Mouse (Mus musculus): ENCODE measurements around the gene Zfp980.
"Not testable (repeated sequence)": the region's sequence is repeated elsewhere in the genome, so short reads cannot be mapped to it uniquely, and the experiment has no call there.

The Zfp980 gene

DNA sequence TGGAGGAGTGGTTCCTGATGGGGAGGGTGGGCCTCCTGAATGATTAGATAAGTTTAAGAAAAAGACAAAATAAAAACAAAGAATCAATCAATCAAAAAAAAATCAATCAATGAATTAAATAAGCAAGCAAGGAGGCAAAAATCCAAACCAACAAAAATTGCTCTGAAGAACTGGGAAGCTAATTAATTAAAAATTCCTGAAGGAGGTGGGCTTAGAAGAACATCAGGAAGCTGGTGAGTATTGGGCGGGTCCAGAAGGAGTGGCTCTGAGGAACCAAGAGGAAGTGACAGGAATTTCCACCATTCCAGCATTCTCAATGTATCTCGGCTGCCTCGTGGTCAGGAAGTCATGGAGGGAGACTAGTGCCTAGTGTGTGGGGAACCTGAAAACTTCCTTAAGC is at the start of gene Zfp980:
TSS of gene Zfp980 (plus strand) at position 301 of the 400 bp plus-strand sequence.
- not testable (repeated sequence) for DNase-seq (ENCODE audit: low read depth in 2 of 2, low spot score in 2 of 2)

DNA sequence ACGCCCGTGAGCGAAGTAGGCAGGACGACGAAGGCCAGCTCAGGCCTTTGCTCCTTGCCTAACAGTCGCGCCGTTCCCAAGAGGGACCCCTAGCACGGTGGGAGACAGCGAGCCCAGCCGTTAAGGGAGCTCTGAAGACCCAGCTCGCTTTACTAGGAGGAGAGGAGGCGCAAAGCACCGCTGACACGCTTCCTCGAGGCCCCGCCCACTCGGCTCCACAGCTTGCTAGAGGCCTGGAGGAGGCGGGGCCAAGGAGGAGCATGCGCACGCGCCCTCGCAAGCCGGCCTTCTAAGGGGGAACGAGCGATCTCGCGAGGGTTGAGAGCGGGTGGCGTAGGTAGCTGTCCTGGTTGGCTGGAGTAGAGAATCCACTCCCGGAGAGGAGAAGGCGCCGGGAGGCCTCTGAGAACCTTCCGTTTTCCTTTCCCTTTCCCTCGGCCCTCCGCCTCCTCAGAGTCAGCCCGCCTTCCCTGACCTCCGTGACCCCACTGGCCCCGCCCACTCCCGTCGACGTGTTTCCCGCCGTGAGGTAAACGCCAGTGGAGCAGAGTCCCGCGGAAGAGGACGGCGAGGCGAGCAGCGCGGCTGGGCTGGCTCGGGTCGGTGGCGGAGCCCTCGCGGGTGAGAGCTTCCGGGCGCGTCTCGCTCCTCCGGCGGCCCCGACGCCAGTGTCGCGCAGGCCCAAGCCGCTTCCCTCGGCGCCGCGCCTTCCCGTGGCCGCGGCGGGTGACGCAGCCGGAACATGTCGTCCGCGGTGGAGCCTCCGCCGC is 29.9 kb upstream of the Zfp980 start:
- not testable (repeated sequence) for DNase-seq (ENCODE audit: low read depth in 2 of 2, low spot score in 2 of 2)

DNA sequence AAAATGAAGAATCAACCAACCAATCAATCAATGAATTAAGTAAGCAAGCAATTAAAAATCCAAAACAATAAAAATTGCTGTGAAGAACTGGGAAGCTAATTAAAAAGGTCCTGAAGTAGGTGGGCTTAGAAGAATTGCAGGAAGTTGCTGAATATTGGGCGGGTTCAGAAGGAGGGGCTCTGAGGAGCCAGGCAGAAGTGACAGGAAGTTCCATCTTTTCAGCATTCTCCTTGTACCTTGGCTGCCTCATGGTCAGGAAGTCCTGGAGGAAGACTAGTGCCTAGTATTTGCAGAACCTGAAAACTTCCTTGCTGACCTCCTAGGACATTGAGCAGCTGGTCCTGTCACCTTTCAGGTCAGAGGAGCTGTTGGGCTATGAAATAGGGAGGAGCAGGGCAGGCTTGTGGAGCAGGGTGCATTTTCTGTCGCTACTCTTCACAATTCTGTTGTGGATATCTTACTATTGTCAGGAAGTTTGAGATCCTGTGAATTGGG is 3.8 kb downstream of the Zfp980 start:
- not testable (repeated sequence) for DNase-seq (ENCODE audit: low read depth in 2 of 2, low spot score in 2 of 2)

DNA sequence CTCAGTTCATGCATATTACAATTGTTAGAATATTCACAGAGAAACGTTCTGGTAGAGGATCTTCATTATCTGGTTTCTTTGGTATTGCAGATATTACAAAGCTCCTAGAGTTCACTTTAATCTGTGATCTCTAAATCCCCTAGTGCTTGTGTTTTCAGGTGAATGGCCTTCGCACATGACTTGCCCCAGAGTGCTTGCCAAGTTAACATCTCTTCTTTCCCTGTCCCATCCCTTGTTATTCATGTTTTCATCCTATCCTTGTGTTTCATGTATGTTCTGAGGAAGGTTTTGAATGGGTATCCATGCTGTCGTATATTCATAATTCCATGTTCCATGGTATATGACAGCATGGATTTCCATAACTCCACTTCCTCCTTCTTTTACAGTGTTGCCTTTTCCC is 9.7 kb downstream of the Zfp980 start:
- not testable (repeated sequence) for DNase-seq (ENCODE audit: low read depth in 2 of 2, low spot score in 2 of 2)

DNA sequence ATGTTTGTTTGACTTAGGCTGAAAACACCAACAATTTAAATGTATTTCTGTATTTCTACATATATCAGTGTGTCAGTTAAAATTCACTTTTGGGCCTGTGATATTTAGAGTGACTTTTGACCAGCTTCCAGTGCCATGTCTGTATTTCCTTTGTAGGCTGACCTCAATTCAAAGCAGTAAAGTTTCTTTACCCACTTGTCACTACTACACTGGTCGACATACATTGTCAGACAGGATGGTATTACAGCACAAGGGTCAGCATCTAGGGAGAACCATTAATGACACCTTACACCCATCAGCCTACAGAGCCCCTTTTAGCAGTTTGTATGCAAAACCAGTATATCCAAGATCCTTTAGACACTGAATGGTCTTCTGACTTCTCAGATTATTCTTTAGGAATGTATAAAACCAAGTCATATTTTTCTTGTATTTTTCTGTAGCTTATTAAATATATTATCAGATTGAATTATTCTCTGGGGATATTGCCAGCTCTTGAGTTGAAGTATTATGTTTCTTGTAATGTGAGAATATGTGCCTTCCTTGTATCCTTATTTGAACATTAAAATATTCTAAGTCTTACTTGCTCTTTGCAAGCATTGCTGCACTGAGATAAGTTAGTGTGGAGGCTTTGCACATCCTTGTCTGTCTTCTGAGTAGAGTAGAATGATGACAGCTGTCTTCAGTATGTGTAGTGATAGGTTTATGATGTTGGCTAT is 10.3 kb downstream of the Zfp980 start:
- DNase-seq (ENCODE audit: low read depth in 2 of 2, low spot score in 2 of 2) = not testable (repeated sequence)

DNA sequence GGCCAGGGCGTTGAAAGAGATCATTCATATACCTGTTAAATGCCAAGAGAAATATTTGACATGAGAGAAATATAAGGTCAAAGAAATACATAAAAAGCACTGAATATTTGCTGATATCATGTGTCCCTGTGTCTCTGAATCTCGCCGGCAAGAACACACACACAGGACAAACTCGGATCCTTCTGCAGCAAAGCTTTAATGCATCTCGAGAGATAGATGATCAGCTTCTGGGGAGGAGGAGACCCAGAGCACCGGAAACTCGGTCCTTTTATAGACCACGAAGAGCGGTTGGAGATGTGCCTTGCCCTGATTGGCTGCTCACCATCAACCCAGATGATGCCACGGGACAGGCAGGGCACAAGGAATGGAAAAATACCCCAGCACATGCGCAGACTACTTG is 11.5 kb downstream of the Zfp980 start:
- DNase-seq (ENCODE audit: low read depth in 2 of 2, low spot score in 2 of 2) = not testable (repeated sequence)

DNA sequence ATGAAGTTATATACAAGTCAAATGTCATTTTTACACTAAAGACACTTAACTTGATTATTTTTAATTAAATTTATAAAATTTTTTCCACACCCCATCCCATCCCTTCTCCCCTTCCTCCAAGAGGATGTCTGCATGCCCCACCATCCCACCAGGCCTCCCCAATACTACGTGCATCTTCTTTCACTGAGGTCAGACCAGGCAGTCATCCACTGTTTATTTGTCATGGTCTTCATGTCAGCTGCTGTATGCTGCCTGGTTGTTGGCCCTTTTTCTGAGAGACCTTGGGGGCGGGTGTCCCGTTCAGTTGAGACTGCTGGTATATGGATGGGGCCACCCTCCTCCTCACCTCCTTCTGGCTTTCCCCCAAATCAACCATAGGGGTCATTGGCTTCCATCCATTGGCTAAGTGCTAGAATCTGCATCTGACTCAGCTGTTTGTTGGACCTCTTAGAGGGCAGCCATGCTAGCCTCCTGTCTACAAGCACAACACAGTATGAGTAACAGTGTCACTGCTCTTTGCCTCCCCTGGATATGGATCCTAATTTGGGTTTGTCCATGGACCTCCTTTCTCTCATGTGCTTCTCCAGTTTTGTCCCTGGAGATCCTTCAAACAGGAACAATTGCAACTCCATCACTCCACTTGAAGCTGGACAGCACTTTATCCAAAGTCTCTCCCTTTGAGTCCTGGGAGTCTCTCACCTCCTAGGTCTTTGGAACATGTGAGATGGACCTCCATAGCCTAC is 12.7 kb downstream of the Zfp980 start:
- DNase-seq (ENCODE audit: low read depth in 2 of 2, low spot score in 2 of 2) = not testable (repeated sequence)

DNA sequence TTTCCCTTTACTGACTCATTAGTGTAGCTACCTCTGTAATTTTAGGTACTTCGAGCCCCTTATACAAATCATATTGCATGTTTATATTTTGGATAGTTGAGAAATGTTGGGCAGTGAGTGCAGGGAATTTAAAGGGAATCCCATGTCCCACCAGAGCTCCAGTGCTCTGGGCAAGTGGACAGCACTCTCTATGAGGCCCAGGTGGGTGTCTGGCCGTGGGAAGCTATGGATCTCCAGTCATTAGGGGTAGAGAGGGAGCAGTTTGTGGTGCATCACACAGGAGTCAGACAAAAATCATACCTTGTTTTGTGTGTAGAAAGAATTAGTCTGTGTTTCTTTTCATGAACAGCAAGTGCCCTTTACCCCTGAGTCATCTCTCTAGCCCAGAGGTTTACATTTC is 15.6 kb downstream of the Zfp980 start:
- DNase-seq (ENCODE audit: low read depth in 2 of 2, low spot score in 2 of 2) = not testable (repeated sequence)

DNA sequence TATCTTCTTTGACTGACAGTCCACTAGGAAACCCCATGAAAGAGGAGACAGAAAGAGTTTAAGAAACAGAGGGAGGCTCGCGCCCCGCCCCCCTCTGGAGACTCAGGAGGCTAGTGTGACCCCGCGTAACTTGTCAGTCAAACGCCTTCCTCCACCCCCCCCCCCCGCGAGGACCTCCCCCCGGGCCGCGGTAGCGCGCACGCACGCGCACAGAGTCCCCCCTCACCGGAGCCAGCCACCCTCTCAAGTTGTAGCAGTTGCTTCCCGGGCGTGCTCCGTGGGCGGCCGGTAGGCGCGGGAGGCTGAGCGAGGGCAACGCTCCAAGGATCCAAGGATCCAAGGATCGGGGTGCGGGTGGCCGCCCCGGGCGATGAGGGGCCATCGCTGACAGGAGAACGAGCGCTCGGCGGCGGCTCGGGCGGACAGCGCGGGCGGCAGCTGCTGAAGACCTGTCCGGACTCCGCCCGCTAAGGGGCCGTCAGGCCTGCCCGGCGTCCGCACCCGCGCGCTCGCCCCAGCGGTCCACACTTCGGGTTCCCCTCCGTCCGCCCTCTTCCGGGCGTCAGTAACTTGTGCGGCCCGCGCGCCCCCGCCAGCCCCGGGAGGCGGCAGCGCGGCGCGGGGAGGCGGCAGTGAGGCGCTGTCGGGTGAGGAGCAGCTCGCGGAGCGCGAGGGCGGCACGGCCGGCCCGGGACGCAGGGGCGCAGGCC is 74.6 kb downstream of the Zfp980 start:
- DNase-seq (ENCODE audit: low read depth in 2 of 2, low spot score in 2 of 2) = not testable (repeated sequence)

DNA sequence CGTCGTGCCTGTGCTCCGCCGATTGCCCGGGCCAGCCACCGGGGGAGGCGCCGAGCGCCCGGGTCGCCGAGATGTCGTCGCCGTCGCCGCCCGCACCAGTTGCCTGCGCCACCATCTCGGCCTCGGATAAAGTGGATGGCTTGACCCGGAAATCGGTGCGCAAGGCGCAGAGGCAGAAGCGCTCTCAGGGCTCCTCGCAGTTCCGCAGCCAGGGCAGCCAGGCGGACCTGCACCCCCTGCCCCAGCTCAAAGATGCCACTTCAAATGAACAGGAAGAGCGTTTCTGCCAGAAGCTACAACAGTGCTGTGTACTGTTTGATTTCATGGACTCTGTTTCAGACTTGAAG is 75.1 kb downstream of the Zfp980 start:
- DNase-seq (ENCODE audit: low read depth in 2 of 2, low spot score in 2 of 2) = not testable (repeated sequence)

Measured in CD8-positive naive resting alpha-beta T cell, adult 2 months (primary cell).